Mouse (Mus musculus): Measurements from ENCODE around the gene Atp11b. TPM values are rescaled to one million over a fixed set of nuclear protein-coding genes. Genes with fewer than 3 reads are reported as not detected.

The Atp11b gene
- 14.7 and 16.0 TPM in 2 replicates for polyA plus RNA-seq (2015; fragmentation: Nextera tagmentation; extraction: Ambion mirVana)

GRCm38 (mm10) chr3:35753825-35754767, at the start of gene Atp11b:
Gene Atp11b (plus strand): TSS chr3:35754106.
- Histone ChIP-seq H3K27ac (replicated peaks) (peak within 1 kb of the TSS; percentile 91), H3K36me3 (replicated peaks) (no peaks in the 10 kb centered on the region), H3K4me1 (replicated peaks) (peaks cover 35% of the 10 kb centered on the region), H3K9ac (peak within 1 kb of the TSS; percentile 93), H3K4me2 (peak within 1 kb of the TSS; percentile 93), H3K27me3 (no peaks in the 10 kb centered on the region), H3K9me3 (replicated peaks) (no peaks in the 10 kb centered on the region), H3K4me3 (replicated peaks) (peak within 1 kb of the TSS; percentile 88)
- peak; percentile 95 for ATAC-seq (ENCODE audit: insufficient read depth)
- WGBS (ENCODE audit: insufficient replicate concordance), result under 1% methylated on average over 113 of the region's 114 CpGs

DNA sequence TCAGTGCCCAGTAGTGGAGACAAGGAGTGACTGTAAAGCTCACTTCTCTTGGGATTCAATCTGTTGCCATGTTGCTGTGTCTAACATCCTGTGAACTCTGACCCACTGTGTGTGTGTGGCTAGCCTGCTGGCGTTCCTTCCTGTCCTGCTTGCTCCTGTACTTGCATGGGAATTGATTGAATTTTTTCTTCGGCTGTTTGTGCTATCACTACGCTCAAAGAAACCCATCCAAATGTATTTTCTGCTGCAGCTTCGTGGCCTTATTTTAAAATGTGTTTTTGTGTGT, 49.6 kb upstream of the Atp11b start:
- H3K27ac ChIP-seq (replicated peaks), result no peak overlapping the region
- no peak overlapping the region for H3K9ac ChIP-seq
- H3K4me2 ChIP-seq, result no peak overlapping the region
- no peaks in the 10 kb centered on the region for H3K36me3 ChIP-seq (replicated peaks)
- H3K27me3 ChIP-seq, result no peaks in the 10 kb centered on the region
- H3K4me3 ChIP-seq (replicated peaks), result no peak overlapping the region
- H3K9me3 ChIP-seq (replicated peaks), result no peaks in the 10 kb centered on the region
- no peaks in the 10 kb centered on the region for H3K4me1 ChIP-seq (replicated peaks)
- no peak for ATAC-seq (ENCODE audit: insufficient read depth)
- WGBS (ENCODE audit: insufficient replicate concordance), result 64% methylated on average over 4 of the region's 4 CpGs

GRCm38 (mm10) chr3:35719531-35720205, 34.2 kb upstream of the Atp11b start:
- Histone ChIP-seq H3K9ac (no peak overlapping the region), H3K27ac (replicated peaks) (no peak overlapping the region), H3K9me3 (replicated peaks) (no peaks in the 10 kb centered on the region), H3K4me1 (replicated peaks) (peaks cover 8% of the 10 kb centered on the region), H3K27me3 (no peaks in the 10 kb centered on the region), H3K4me3 (replicated peaks) (no peak overlapping the region), H3K36me3 (replicated peaks) (no peaks in the 10 kb centered on the region), H3K4me2 (no peak overlapping the region)
- WGBS (ENCODE audit: insufficient replicate concordance), result 41% methylated on average over 8 of the region's 8 CpGs
- ATAC-seq (ENCODE audit: insufficient read depth), result no peak

GRCm38 (mm10) chr3:35720801-35721200, 33.1 kb upstream of the Atp11b start:
- no peak overlapping the region for H3K27ac ChIP-seq (replicated peaks)
- H3K4me2 ChIP-seq, result no peak overlapping the region
- no peak overlapping the region for H3K4me3 ChIP-seq (replicated peaks)
- no peaks in the 10 kb centered on the region for H3K36me3 ChIP-seq (replicated peaks)
- H3K27me3 ChIP-seq, result no peaks in the 10 kb centered on the region
- no peak overlapping the region for H3K9ac ChIP-seq
- ATAC-seq (ENCODE audit: insufficient read depth), result no peak
- peaks cover 8% of the 10 kb centered on the region for H3K4me1 ChIP-seq (replicated peaks)
- 16% methylated on average over 3 of the region's 3 CpGs for WGBS (ENCODE audit: insufficient replicate concordance)
- no peaks in the 10 kb centered on the region for H3K9me3 ChIP-seq (replicated peaks)

GRCm38 (mm10) chr3:35721818-35722446, 32.0 kb upstream of the Atp11b start:
- H3K4me2 ChIP-seq, result no peak overlapping the region
- H3K9me3 ChIP-seq (replicated peaks), result no peaks in the 10 kb centered on the region
- no peaks in the 10 kb centered on the region for H3K36me3 ChIP-seq (replicated peaks)
- no peak for ATAC-seq (ENCODE audit: insufficient read depth)
- H3K27me3 ChIP-seq, result no peaks in the 10 kb centered on the region
- peaks cover 8% of the 10 kb centered on the region for H3K4me1 ChIP-seq (replicated peaks)
- no peak overlapping the region for H3K27ac ChIP-seq (replicated peaks)
- no peak overlapping the region for H3K9ac ChIP-seq
- H3K4me3 ChIP-seq (replicated peaks), result no peak overlapping the region
- 61% methylated on average over 4 of the region's 4 CpGs for WGBS (ENCODE audit: insufficient replicate concordance)

- no peaks in the 10 kb centered on the region for H3K9me3 ChIP-seq (replicated peaks)
- H3K27me3 ChIP-seq, result no peaks in the 10 kb centered on the region
- no peak for ATAC-seq (ENCODE audit: insufficient read depth)
- no peak overlapping the region for H3K4me2 ChIP-seq
- no peaks in the 10 kb centered on the region for H3K36me3 ChIP-seq (replicated peaks)
- H3K4me3 ChIP-seq (replicated peaks), result no peak overlapping the region
- H3K4me1 ChIP-seq (replicated peaks), result peaks cover 8% of the 10 kb centered on the region
- no peak overlapping the region for H3K27ac ChIP-seq (replicated peaks)
- H3K9ac ChIP-seq, result no peak overlapping the region
- WGBS (ENCODE audit: insufficient replicate concordance), result 79% methylated on average over 7 of the region's 7 CpGs
Measured at GRCm38 (mm10) chr3:35722811-35723210, 31.1 kb upstream of the Atp11b start.

DNA sequence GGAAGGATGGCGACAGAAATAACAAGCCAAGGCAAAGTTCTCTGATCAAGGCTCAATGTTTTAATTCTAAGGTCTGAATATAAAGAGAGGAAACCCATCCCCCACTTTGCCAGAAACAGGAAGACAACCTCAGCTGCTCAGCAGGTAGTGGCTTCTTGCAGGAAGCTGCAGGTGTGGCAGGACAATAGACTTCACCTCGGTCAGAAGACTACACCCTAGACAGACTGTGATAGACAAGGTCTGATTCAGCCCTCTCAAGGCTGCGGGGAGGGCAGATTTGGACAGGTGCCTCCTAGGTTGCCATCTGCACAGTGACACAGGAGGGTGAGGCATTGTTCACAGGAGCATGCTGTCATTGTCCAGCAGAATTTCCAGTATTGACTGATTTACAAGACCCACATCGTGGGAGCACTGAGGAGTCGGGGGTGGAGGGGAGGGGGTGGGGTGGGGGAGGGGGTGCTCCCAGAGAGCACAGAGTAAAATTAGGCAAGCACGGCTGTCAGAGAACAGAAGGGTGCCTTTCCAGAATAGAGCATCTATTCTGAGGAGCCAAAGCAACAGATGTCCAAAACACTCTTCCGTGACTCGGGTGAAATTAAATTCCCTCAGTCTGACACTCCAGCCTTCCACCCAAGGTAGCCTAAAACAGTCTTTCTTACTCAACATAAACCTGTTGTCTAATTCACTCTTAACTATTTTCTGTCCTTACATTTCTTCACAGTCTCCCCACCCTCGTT, 30.2 kb upstream of the Atp11b start:
- ATAC-seq (ENCODE audit: insufficient read depth), result no peak
- H3K9ac ChIP-seq, result no peak overlapping the region
- no peaks in the 10 kb centered on the region for H3K36me3 ChIP-seq (replicated peaks)
- no peaks in the 10 kb centered on the region for H3K27me3 ChIP-seq
- no peak overlapping the region for H3K27ac ChIP-seq (replicated peaks)
- peaks cover 8% of the 10 kb centered on the region for H3K4me1 ChIP-seq (replicated peaks)
- no peaks in the 10 kb centered on the region for H3K9me3 ChIP-seq (replicated peaks)
- 55% methylated on average over 9 of the region's 9 CpGs for WGBS (ENCODE audit: insufficient replicate concordance)
- H3K4me2 ChIP-seq, result no peak overlapping the region
- no peak overlapping the region for H3K4me3 ChIP-seq (replicated peaks)

DNA sequence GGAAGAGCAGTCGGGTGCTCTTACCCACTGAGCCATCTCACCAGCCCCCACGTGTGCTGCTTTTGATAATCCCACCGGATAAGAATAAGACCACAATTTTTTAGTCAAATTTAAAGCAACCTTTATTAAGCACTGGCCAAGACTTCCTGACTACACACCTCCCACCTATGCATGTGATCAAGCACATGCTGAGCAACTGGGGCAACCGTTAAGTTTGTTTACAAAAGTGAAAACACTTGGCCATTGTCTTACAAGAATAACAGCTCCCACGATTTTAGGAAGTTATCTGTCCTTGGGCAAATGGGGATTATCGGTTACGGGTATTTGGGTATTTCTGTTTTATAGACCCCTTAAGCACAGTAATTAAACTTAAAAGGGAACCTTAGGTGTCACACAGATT, 28.8 kb upstream of the Atp11b start:
- ATAC-seq (ENCODE audit: insufficient read depth), result no peak
- no peaks in the 10 kb centered on the region for H3K36me3 ChIP-seq (replicated peaks)
- WGBS (ENCODE audit: insufficient replicate concordance), result 55% methylated on average over 7 of the region's 7 CpGs
- no peaks in the 10 kb centered on the region for H3K27me3 ChIP-seq
- no peak overlapping the region for H3K4me3 ChIP-seq (replicated peaks)
- no peak overlapping the region for H3K27ac ChIP-seq (replicated peaks)
- no peaks in the 10 kb centered on the region for H3K9me3 ChIP-seq (replicated peaks)
- no peak overlapping the region for H3K4me2 ChIP-seq
- peaks cover 8% of the 10 kb centered on the region for H3K4me1 ChIP-seq (replicated peaks)
- H3K9ac ChIP-seq, result no peak overlapping the region

GRCm38 (mm10) chr3:35726936-35727335, 27.0 kb upstream of the Atp11b start:
- ATAC-seq (ENCODE audit: insufficient read depth), result no peak
- H3K27me3 ChIP-seq, result no peaks in the 10 kb centered on the region
- WGBS (ENCODE audit: insufficient replicate concordance), result 58% methylated on average over 1 of the region's 1 CpGs
- no peak overlapping the region for H3K9ac ChIP-seq
- no peak overlapping the region for H3K4me3 ChIP-seq (replicated peaks)
- no peaks in the 10 kb centered on the region for H3K4me1 ChIP-seq (replicated peaks)
- H3K36me3 ChIP-seq (replicated peaks), result no peaks in the 10 kb centered on the region
- no peaks in the 10 kb centered on the region for H3K9me3 ChIP-seq (replicated peaks)
- no peak overlapping the region for H3K27ac ChIP-seq (replicated peaks)
- no peak overlapping the region for H3K4me2 ChIP-seq

DNA sequence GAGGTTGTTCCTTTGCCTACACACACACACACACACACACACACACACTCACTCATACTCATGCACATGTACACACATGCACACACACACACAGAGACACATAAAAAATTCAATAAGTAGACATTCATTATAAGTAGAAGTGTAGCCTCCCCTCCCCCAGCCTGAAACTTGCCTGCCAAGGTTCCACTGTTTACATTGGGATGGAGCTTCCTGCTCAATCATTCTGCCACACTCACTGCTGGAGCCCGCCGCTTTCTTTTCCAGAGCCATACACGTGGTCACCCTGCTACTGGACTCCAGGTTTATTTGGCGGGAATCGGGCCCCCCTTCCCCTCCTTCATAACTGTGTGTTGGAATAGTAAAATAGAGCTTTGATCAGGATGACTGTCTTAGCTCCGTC, 24.4 kb upstream of the Atp11b start:
- Histone ChIP-seq H3K9me3 (replicated peaks) (no peaks in the 10 kb centered on the region), H3K4me1 (replicated peaks) (peaks cover 6% of the 10 kb centered on the region; the same call in 1 of the 2 replicates), H3K27ac (replicated peaks) (no peak overlapping the region), H3K4me2 (no peak overlapping the region), H3K9ac (no peak overlapping the region), H3K4me3 (replicated peaks) (no peak overlapping the region), H3K36me3 (replicated peaks) (no peaks in the 10 kb centered on the region), H3K27me3 (no peaks in the 10 kb centered on the region)
- 71% methylated on average over 6 of the region's 6 CpGs for WGBS (ENCODE audit: insufficient replicate concordance)
- no peak for ATAC-seq (ENCODE audit: insufficient read depth)

All from liver, embryonic 15.5 days (tissue).